Mouse (Mus musculus) midbrain, embryonic 13.5 days (tissue): ENCODE results near the gene Def8. TPM values are rescaled to one million over a fixed set of nuclear protein-coding genes. Genes with fewer than 3 reads are reported as not detected.

Experiments used
- ATAC-seq: fragments of 200-750 bp; cut with Nextera tagmentation; 2 replicates; pipeline ENCODE4 v1.8.0; 2017; ENCODE audit warnings: mild to moderate bottlenecking, moderate TSS enrichment, moderate library complexity
- H3K27ac ChIP-seq: fragments of 300-500 bp; sonication (generic); 2 replicates; pipeline ENCODE4 v1.5.1; 2015; ENCODE audit warnings: inconsistent platforms, mild to moderate bottlenecking, moderate library complexity
- H3K27me3 ChIP-seq: fragments of 300-500 bp; sonication (generic); 2 replicates; pipeline ENCODE4 v1.6.1; 2015; ENCODE audit warnings: mild to moderate bottlenecking, inconsistent platforms
- H3K36me3 ChIP-seq: fragments of 300-500 bp; sonication (generic); 2 replicates; pipeline ENCODE4 v1.6.1; 2015; ENCODE audit warnings: mild to moderate bottlenecking, inconsistent platforms
- H3K4me1 ChIP-seq: fragments of 300-500 bp; sonication (generic); replicated peaks from 2 replicates; pipeline ENCODE4 v1.6.1; 2015; ENCODE audit warnings: inconsistent platforms
- H3K4me2 ChIP-seq: fragments of 300-500 bp; sonication (generic); replicated peaks from 2 replicates; pipeline ENCODE4 v1.6.1; 2015; ENCODE audit warnings: moderate library complexity, mild to moderate bottlenecking, inconsistent platforms
- H3K4me3 ChIP-seq: fragments of 300-500 bp; sonication (generic); replicated peaks from 2 replicates; pipeline ENCODE4 v1.5.1; 2015; ENCODE audit warnings: mild to moderate bottlenecking, inconsistent platforms
- H3K9ac ChIP-seq: fragments of 300-500 bp; sonication (generic); replicated peaks from 2 replicates; pipeline ENCODE4 v1.6.1; 2015; ENCODE audit warnings: mild to moderate bottlenecking, inconsistent platforms
- H3K9me3 ChIP-seq: fragments of 300-500 bp; sonication (generic); 2 replicates; pipeline ENCODE4 v1.6.1; 2016; ENCODE audit warnings: mild to moderate bottlenecking, inconsistent platforms
- WGBS: fragments of 180-500 bp; shearing (Covaris S2); methylation state at CpG from one replicate; pipeline ENCODE4 v1.1.7; 2015; 5-methylcytosine and 5-hydroxymethylcytosine counted together
- polyA plus RNA-seq: library from polyadenylated mRNA; unstranded; fragments of >200 nt; fragmentation: Nextera tagmentation; extraction: Ambion mirVana; gene quantifications from 2 replicates; pipeline ENCODE4 v1.2.1, GENCODE M21; 2015

Gene Def8
- polyA plus RNA-seq, 1 experiment from 2014 or later, result 41.7 TPM

- Histone ChIP-seq H3K4me2 (no peak overlapping the region), H3K27ac (0 out of 2 replicates have a peak overlapping the region, but pooled peaks have one; percentile 14), H3K9ac (no peak overlapping the region), H3K4me1 (no peaks in the 10 kb centered on the region), H3K4me3 (no peak overlapping the region), H3K9me3 (no peaks in the 10 kb centered on the region), H3K27me3 (no peaks in the 10 kb centered on the region), H3K36me3 (peaks cover 100% of the 10 kb centered on the region)
- peak; percentile 34; the same call in 1 of the 2 replicates for ATAC-seq
- 92% methylated on average over 9 of the region's 9 CpGs for WGBS
These were observed 81.4 kb downstream of the Def8 start for GRCm38 (mm10) chr8:123504591-123505195.

- no peaks in the 10 kb centered on the region for H3K27me3 ChIP-seq
- peaks cover 100% of the 10 kb centered on the region for H3K36me3 ChIP-seq
- no peak overlapping the region for H3K9ac ChIP-seq
- 0 out of 2 replicates have a peak overlapping the region, but pooled peaks have one; percentile 14 for H3K27ac ChIP-seq
- 83% methylated on average over 4 of the region's 4 CpGs for WGBS
- no peak for ATAC-seq
- H3K4me1 ChIP-seq, result no peaks in the 10 kb centered on the region
- H3K4me2 ChIP-seq, result no peak overlapping the region
- H3K9me3 ChIP-seq, result no peaks in the 10 kb centered on the region
- H3K4me3 ChIP-seq, result no peak overlapping the region
These were observed 81.9 kb downstream of the Def8 start for GRCm38 (mm10) chr8:123505267-123505666.

DNA sequence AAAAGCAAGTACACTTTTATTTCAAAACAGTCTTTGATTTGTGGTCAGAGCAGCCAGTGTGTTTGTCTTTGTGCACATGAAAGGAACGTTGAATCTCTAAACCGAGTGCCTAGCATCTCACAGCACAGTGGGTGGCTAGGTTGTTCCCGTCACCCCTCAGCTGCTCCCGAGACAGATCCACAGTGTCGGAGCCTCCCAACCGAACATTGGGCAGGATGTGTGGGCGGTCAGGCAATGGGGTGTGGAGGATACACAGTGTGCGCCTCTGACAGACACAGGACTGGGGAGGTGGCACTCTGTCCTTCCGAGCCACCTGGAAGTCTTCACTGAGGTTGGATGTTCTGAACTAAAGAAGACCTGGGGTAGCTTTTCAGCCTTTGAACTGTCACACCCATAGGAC, 82.4 kb downstream of the Def8 start:
- 89% methylated on average over 9 of the region's 9 CpGs for WGBS
- Histone ChIP-seq H3K9ac (no peak overlapping the region), H3K9me3 (no peaks in the 10 kb centered on the region), H3K27me3 (no peaks in the 10 kb centered on the region), H3K4me2 (no peak overlapping the region), H3K36me3 (peaks cover 99% of the 10 kb centered on the region), H3K27ac (no peak overlapping the region), H3K4me1 (no peaks in the 10 kb centered on the region), H3K4me3 (no peak overlapping the region)
- ATAC-seq, result no peak

DNA sequence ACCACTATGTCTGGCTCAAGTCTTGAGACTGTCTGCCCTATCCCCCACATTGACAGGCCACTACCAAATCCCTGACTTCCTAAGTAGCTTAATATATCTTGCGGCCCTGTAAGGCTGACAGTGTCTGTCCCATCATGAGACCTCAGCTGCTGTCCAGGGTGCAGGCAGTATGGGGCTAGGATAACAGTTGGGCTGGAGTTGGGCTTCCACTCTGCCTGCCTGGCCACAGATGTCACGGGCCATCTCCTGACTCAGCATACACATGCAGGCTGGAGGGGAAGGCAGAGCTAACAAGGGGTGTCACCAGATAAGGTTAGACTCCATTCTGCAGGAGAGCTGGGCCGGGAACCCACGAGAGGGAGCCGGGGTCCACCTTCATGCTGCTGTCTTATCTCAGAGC, 83.8 kb downstream of the Def8 start:
- H3K9ac ChIP-seq, result no peak overlapping the region
- ATAC-seq, result no peak
- H3K9me3 ChIP-seq, result no peaks in the 10 kb centered on the region
- 96% methylated on average over 5 of the region's 5 CpGs for WGBS
- H3K36me3 ChIP-seq, result peaks cover 92% of the 10 kb centered on the region
- H3K4me1 ChIP-seq, result no peaks in the 10 kb centered on the region
- no peak overlapping the region for H3K4me3 ChIP-seq
- H3K27me3 ChIP-seq, result no peaks in the 10 kb centered on the region
- H3K27ac ChIP-seq, result no peak overlapping the region
- no peak overlapping the region for H3K4me2 ChIP-seq

- no peaks in the 10 kb centered on the region for H3K9me3 ChIP-seq
- H3K27ac ChIP-seq, result no peak overlapping the region
- peaks cover 56% of the 10 kb centered on the region for H3K36me3 ChIP-seq
- no peaks in the 10 kb centered on the region for H3K27me3 ChIP-seq
- WGBS, result 85% methylated on average over 5 of the region's 5 CpGs
- peaks cover 24% of the 10 kb centered on the region for H3K4me1 ChIP-seq
- no peak for ATAC-seq
- no peak overlapping the region for H3K4me2 ChIP-seq
- H3K9ac ChIP-seq, result no peak overlapping the region
- H3K4me3 ChIP-seq, result no peak overlapping the region
These were observed 87.5 kb downstream of the Def8 start for GRCm38 (mm10) chr8:123510819-123511218.

Other genes with a start within 250 kb of the Def8 start
- gene Dpep1, start 237.3 kb upstream of the Def8 start, polyA plus RNA-seq, result not detected in 2 replicates
- gene Chmp1a, start 210.8 kb upstream of the Def8 start, polyA plus RNA-seq, result 196 and 212 TPM in 2 replicates
- 6.5 and 7.2 TPM in 2 replicates for gene Spata33, start 210.7 kb upstream of the Def8 start, polyA plus RNA-seq
- gene Cdk10, start 198.7 kb upstream of the Def8 start, polyA plus RNA-seq, result 48.3 and 48.7 TPM in 2 replicates
- gene Spata2l, start 187.3 kb upstream of the Def8 start, polyA plus RNA-seq, result 2.7 and 2.8 TPM in 2 replicates
- gene Zfp276, start 169.3 kb upstream of the Def8 start, polyA plus RNA-seq, result 23.6 and 26.3 TPM in 2 replicates
- 51.5 and 53.4 TPM in 2 replicates for gene Vps9d1, start 169.2 kb upstream of the Def8 start, polyA plus RNA-seq
- 14.0 and 15.2 TPM in 2 replicates for gene Fanca, start 105.0 kb upstream of the Def8 start, polyA plus RNA-seq
- gene Spire2, start 90.8 kb upstream of the Def8 start, polyA plus RNA-seq, result 31.8 and 38.7 TPM in 2 replicates
- 238 and 263 TPM in 2 replicates for gene Tcf25, start 49.8 kb upstream of the Def8 start, polyA plus RNA-seq
- 0.17 and 0.31 TPM in 2 replicates for gene Mc1r, start 16.4 kb upstream of the Def8 start, polyA plus RNA-seq
- 1,993 and 2,050 TPM in 2 replicates for gene Tubb3, start 12.1 kb upstream of the Def8 start, polyA plus RNA-seq
- gene Afg3l1, start 54.4 kb downstream of the Def8 start, polyA plus RNA-seq, result 59.3 and 62.1 TPM in 2 replicates
- 88.8 and 93.3 TPM in 2 replicates for gene Dbndd1, start 91.9 kb downstream of the Def8 start, polyA plus RNA-seq
- 40.8 and 44.3 TPM in 2 replicates for gene Gas8, start 95.3 kb downstream of the Def8 start, polyA plus RNA-seq
- gene Rhou, start 230.4 kb downstream of the Def8 start, polyA plus RNA-seq, result 9.3 and 11.6 TPM in 2 replicates